Comparison of ENCODE assay signal across 28 mouse cellular contexts in genomic region chr13:102566846-102567572, GRCm38 (mm10).
A peak's percentile ranks its signal among the peaks of the same experiment; 100 is the strongest.
DNase-seq lines count a peak whose midpoint lies in the region; ATAC-seq and TF ChIP-seq lines count a peak whose summit lies in the region.
"Had no signal": no experiment of that assay in that cellular context is flagged by ENCODE, and none has a peak within 500 bp of the region (broad histone marks: within the 10 kb centered on the region; RNA-seq: fewer than 3 reads in every experiment).

No protein-coding gene starts in this region.

- 45% methylated on average over 3 of the region's 3 CpGs for WGBS in embryonic facial prominence, embryonic 11.5 days
- WGBS in embryonic facial prominence, embryonic 10.5 days, result 47% methylated on average over 3 of the region's 3 CpGs
- 53% methylated on average over 3 of the region's 3 CpGs for WGBS in hindbrain, embryonic 15.5 days
- 79% methylated on average over 3 of the region's 3 CpGs for WGBS in hindbrain, embryonic 11.5 days
- 58% methylated on average over 3 of the region's 3 CpGs for WGBS in hindbrain, postnatal 0 days
- 39% methylated on average over 3 of the region's 3 CpGs for WGBS in kidney, embryonic 14.5 days
- WGBS in heart, embryonic 12.5 days, result 72% methylated on average over 3 of the region's 3 CpGs

- no peak for ATAC-seq in embryonic facial prominence, embryonic 11.5 days (replicated peaks; ENCODE audit: insufficient number of reproducible peaks, low FRiP score, low TSS enrichment, low read depth)
- peak; percentile 71; the same call in 1 of the 2 replicates for ATAC-seq in hindbrain, embryonic 15.5 days (ENCODE audit: low FRiP score, low read depth)
- ATAC-seq in hindbrain, embryonic 11.5 days (ENCODE audit: low FRiP score), result no peak
- no peak for ATAC-seq in hindbrain, postnatal 0 days
- no peak for ATAC-seq in kidney, embryonic 14.5 days (ENCODE audit: low FRiP score, low TSS enrichment)
- no peak for ATAC-seq in heart, embryonic 12.5 days (ENCODE audit: insufficient number of reproducible peaks, low FRiP score)
- ATAC-seq: forebrain, embryonic 15.5 days; intestine, embryonic 15.5 days; Patski had no signal

- H3K27ac ChIP-seq in embryonic facial prominence, embryonic 11.5 days (replicated peaks; ENCODE audit: low read depth, low read length), result no peak overlapping the region
- no peak overlapping the region for H3K27ac ChIP-seq in embryonic facial prominence, embryonic 10.5 days (replicated peaks)
- no peak overlapping the region for H3K27ac ChIP-seq in hindbrain, embryonic 15.5 days (replicated peaks)
- no peak overlapping the region for H3K27ac ChIP-seq in hindbrain, embryonic 11.5 days (ENCODE audit: low read depth, low read length)
- no peak overlapping the region for H3K27ac ChIP-seq in hindbrain, postnatal 0 days
- no peak overlapping the region for H3K27ac ChIP-seq in kidney, embryonic 14.5 days (ENCODE audit: low read depth, low read length)
- no peak overlapping the region for H3K27ac ChIP-seq in heart, embryonic 12.5 days (ENCODE audit: poor library complexity, severe bottlenecking)
- H3K27ac ChIP-seq: embryonic facial prominence, embryonic 13.5 days; forebrain, embryonic 12.5 days; forebrain, embryonic 15.5 days; heart, embryonic 13.5 days; intestine, embryonic 15.5 days had no signal

- no peaks in the 10 kb centered on the region for H3K4me1 ChIP-seq in embryonic facial prominence, embryonic 11.5 days (ENCODE audit: control insufficient read depth, insufficient read depth, low read length)
- H3K4me1 ChIP-seq in embryonic facial prominence, embryonic 10.5 days, result no peaks in the 10 kb centered on the region
- 0 out of 2 replicates have a peak, but pooled peaks cover 3% of the 10 kb centered on the region for H3K4me1 ChIP-seq in hindbrain, embryonic 15.5 days (replicated peaks)
- no peaks in the 10 kb centered on the region for H3K4me1 ChIP-seq in hindbrain, embryonic 11.5 days (replicated peaks; ENCODE audit: control insufficient read depth, insufficient read depth, low read length)
- no peaks in the 10 kb centered on the region for H3K4me1 ChIP-seq in hindbrain, postnatal 0 days (ENCODE audit: insufficient read depth, low read length)
- no peaks in the 10 kb centered on the region for H3K4me1 ChIP-seq in kidney, embryonic 14.5 days (ENCODE audit: control insufficient read depth, insufficient read depth, low read length)
- no peaks in the 10 kb centered on the region for H3K4me1 ChIP-seq in heart, embryonic 12.5 days (replicated peaks)
- H3K4me1 ChIP-seq: embryonic facial prominence, embryonic 13.5 days; forebrain, embryonic 12.5 days; forebrain, embryonic 15.5 days; heart, embryonic 13.5 days; intestine, embryonic 15.5 days had no signal

- H3K4me2 ChIP-seq in embryonic facial prominence, embryonic 11.5 days (ENCODE audit: low read depth, low read length), result no peak overlapping the region
- no peak overlapping the region for H3K4me2 ChIP-seq in hindbrain, embryonic 15.5 days
- no peak overlapping the region for H3K4me2 ChIP-seq in hindbrain, embryonic 11.5 days (replicated peaks; ENCODE audit: low read depth, low read length)
- H3K4me2 ChIP-seq in hindbrain, postnatal 0 days (ENCODE audit: low read depth, low read length), result no peak overlapping the region
- H3K4me2 ChIP-seq in kidney, embryonic 14.5 days (replicated peaks; ENCODE audit: low read depth, low read length), result no peak overlapping the region
- no peak overlapping the region for H3K4me2 ChIP-seq in heart, embryonic 12.5 days
- H3K4me2 ChIP-seq: embryonic facial prominence, embryonic 13.5 days; forebrain, embryonic 12.5 days; forebrain, embryonic 15.5 days; heart, embryonic 13.5 days; intestine, embryonic 15.5 days had no signal

- no peak for TF ChIP-seq CTCF in hindbrain, postnatal 0 days (IDR thresholded peaks at IDR 0.05; ENCODE audit: low read depth)

- no peaks in the 10 kb centered on the region for H3K36me3 ChIP-seq in embryonic facial prominence, embryonic 11.5 days (replicated peaks; ENCODE audit: control insufficient read depth, insufficient read depth, low read depth, low read length)
- H3K36me3 ChIP-seq in embryonic facial prominence, embryonic 10.5 days (replicated peaks), result no peaks in the 10 kb centered on the region
- no peaks in the 10 kb centered on the region for H3K36me3 ChIP-seq in hindbrain, embryonic 15.5 days
- H3K36me3 ChIP-seq in hindbrain, embryonic 11.5 days (ENCODE audit: control insufficient read depth, insufficient read depth, low read length), result no peaks in the 10 kb centered on the region
- no peaks in the 10 kb centered on the region for H3K36me3 ChIP-seq in hindbrain, postnatal 0 days (ENCODE audit: insufficient read depth, low read length)
- no peaks in the 10 kb centered on the region for H3K36me3 ChIP-seq in kidney, embryonic 14.5 days (ENCODE audit: control insufficient read depth, insufficient read depth, low read length)
- H3K36me3 ChIP-seq in heart, embryonic 12.5 days, result no peaks in the 10 kb centered on the region
- H3K36me3 ChIP-seq: embryonic facial prominence, embryonic 13.5 days; forebrain, embryonic 12.5 days; forebrain, embryonic 15.5 days; G1E; heart, embryonic 13.5 days; intestine, embryonic 15.5 days had no signal

- H3K9ac ChIP-seq in embryonic facial prominence, embryonic 11.5 days (replicated peaks; ENCODE audit: low read length), result no peak overlapping the region
- no peak overlapping the region for H3K9ac ChIP-seq in hindbrain, embryonic 15.5 days
- H3K9ac ChIP-seq in hindbrain, embryonic 11.5 days (ENCODE audit: low read depth, low read length), result no peak overlapping the region
- H3K9ac ChIP-seq in hindbrain, postnatal 0 days (replicated peaks; ENCODE audit: low read length), result no peak overlapping the region
- no peak overlapping the region for H3K9ac ChIP-seq in kidney, embryonic 14.5 days (ENCODE audit: low read depth, low read length)
- no peak overlapping the region for H3K9ac ChIP-seq in heart, embryonic 12.5 days
- H3K9ac ChIP-seq: embryonic facial prominence, embryonic 13.5 days; forebrain, embryonic 12.5 days; forebrain, embryonic 15.5 days; heart, embryonic 13.5 days; intestine, embryonic 15.5 days had no signal

- no peaks in the 10 kb centered on the region for H3K9me3 ChIP-seq in embryonic facial prominence, embryonic 11.5 days (replicated peaks; ENCODE audit: control insufficient read depth, low read length)
- H3K9me3 ChIP-seq in embryonic facial prominence, embryonic 10.5 days, result 0 out of 2 replicates have a peak, but pooled peaks cover 3% of the 10 kb centered on the region
- H3K9me3 ChIP-seq in hindbrain, embryonic 15.5 days, result no peaks in the 10 kb centered on the region
- H3K9me3 ChIP-seq in hindbrain, embryonic 11.5 days (ENCODE audit: control insufficient read depth, low read length), result no peaks in the 10 kb centered on the region
- H3K9me3 ChIP-seq in hindbrain, postnatal 0 days (ENCODE audit: low read length), result no peaks in the 10 kb centered on the region
- no peaks in the 10 kb centered on the region for H3K9me3 ChIP-seq in kidney, embryonic 14.5 days (ENCODE audit: control insufficient read depth, low read length)
- H3K9me3 ChIP-seq in heart, embryonic 12.5 days (replicated peaks), result no peaks in the 10 kb centered on the region
- H3K9me3 ChIP-seq: embryonic facial prominence, embryonic 13.5 days; forebrain, embryonic 12.5 days; forebrain, embryonic 15.5 days; G1E; heart, embryonic 13.5 days; intestine, embryonic 15.5 days had no signal

- peaks cover 2% of the 10 kb centered on the region; the same call in 1 of the 2 replicates for H3K27me3 ChIP-seq in embryonic facial prominence, embryonic 11.5 days (ENCODE audit: control insufficient read depth, insufficient read depth, low read length)
- peaks cover 83% of the 10 kb centered on the region for H3K27me3 ChIP-seq in embryonic facial prominence, embryonic 10.5 days (replicated peaks; ENCODE audit: low read depth, poor library complexity, severe bottlenecking)
- no peaks in the 10 kb centered on the region for H3K27me3 ChIP-seq in hindbrain, embryonic 15.5 days
- no peaks in the 10 kb centered on the region for H3K27me3 ChIP-seq in hindbrain, embryonic 11.5 days (ENCODE audit: control insufficient read depth, insufficient read depth, low read length)
- no peaks in the 10 kb centered on the region for H3K27me3 ChIP-seq in hindbrain, postnatal 0 days (ENCODE audit: insufficient read depth, low read length)
- H3K27me3 ChIP-seq in kidney, embryonic 14.5 days (ENCODE audit: control insufficient read depth, insufficient read depth, low read length), result no peaks in the 10 kb centered on the region
- no peaks in the 10 kb centered on the region for H3K27me3 ChIP-seq in heart, embryonic 12.5 days (replicated peaks)
- H3K27me3 ChIP-seq: CH12.LX; embryonic facial prominence, embryonic 13.5 days; forebrain, embryonic 12.5 days; forebrain, embryonic 15.5 days; heart, embryonic 13.5 days; intestine, embryonic 15.5 days; Patski had no signal

- peak; percentile 64 for DNase-seq in embryonic facial prominence, embryonic 11.5 days (ENCODE audit: low spot score)
- DNase-seq in embryonic facial prominence, embryonic 10.5 days (ENCODE audit: low spot score), result no peak
- DNase-seq in hindbrain, embryonic 11.5 days (ENCODE audit: low spot score), result no peak
- DNase-seq in hindbrain, postnatal 0 days (ENCODE audit: low spot score), result peak; percentile 27
- DNase-seq: adrenal gland, postnatal 10 days; adrenal gland, postnatal 36 days; B cell, adult 2 months; cerebellum, adult 11 months; cerebellum, adult 2 months; cerebellum, adult 9-11 months; cerebellum, postnatal 25 days; gastrocnemius, postnatal 25 days; heart, adult 18-20 months; heart, postnatal 14 days; heart, postnatal 4 days; kidney, adult 11 months had no signal

- H3K4me3 ChIP-seq in embryonic facial prominence, embryonic 11.5 days (ENCODE audit: low read depth, low read length), result no peak overlapping the region
- H3K4me3 ChIP-seq in embryonic facial prominence, embryonic 10.5 days, result no peak overlapping the region
- no peak overlapping the region for H3K4me3 ChIP-seq in hindbrain, embryonic 15.5 days
- no peak overlapping the region for H3K4me3 ChIP-seq in hindbrain, embryonic 11.5 days (ENCODE audit: low read depth, low read length)
- H3K4me3 ChIP-seq in hindbrain, postnatal 0 days (ENCODE audit: low read length), result no peak overlapping the region
- H3K4me3 ChIP-seq in kidney, embryonic 14.5 days (ENCODE audit: low read length), result no peak overlapping the region
- no peak overlapping the region for H3K4me3 ChIP-seq in heart, embryonic 12.5 days
- H3K4me3 ChIP-seq: embryonic facial prominence, embryonic 13.5 days; erythroblast, embryonic 14.5 days; forebrain, embryonic 12.5 days; forebrain, embryonic 15.5 days; heart, embryonic 13.5 days; intestine, embryonic 15.5 days had no signal

Comparison
In these comparisons a context has a peak if more than half of its experiments do, and no peak if none do; other contexts are left out.
1. DNase-seq: peak in embryonic facial prominence, embryonic 11.5 days (single experiment) and hindbrain, postnatal 0 days (single experiment); none in embryonic facial prominence, embryonic 10.5 days (single experiment) and hindbrain, embryonic 11.5 days (single experiment).